Mouse (Mus musculus) embryonic facial prominence, embryonic 15.5 days (tissue): Measurements from ENCODE around the gene Olfr371. TPM values are rescaled to one million over a fixed set of nuclear protein-coding genes. Genes with fewer than 3 reads are reported as not detected.

ENCODE experiments used
- ATAC-seq: fragments of 200-750 bp; cut with Nextera tagmentation; 2 replicates; pipeline ENCODE4 v1.8.0; 2017; ENCODE audit warnings: low read depth, moderate TSS enrichment; ENCODE audit not compliant: insufficient number of reproducible peaks, low FRiP score, low TSS enrichment
- H3K27ac ChIP-seq: fragments of 300-500 bp; sonication (generic); replicated peaks from 2 replicates; pipeline ENCODE4 v1.5.1; 2015; ENCODE audit warnings: mild to moderate bottlenecking, inconsistent platforms
- H3K27me3 ChIP-seq: fragments of 300-500 bp; sonication (generic); 2 replicates; pipeline ENCODE4 v1.6.1; 2015; ENCODE audit warnings: inconsistent platforms
- H3K36me3 ChIP-seq: fragments of 300-500 bp; sonication (generic); 2 replicates; pipeline ENCODE4 v1.6.1; 2015; ENCODE audit warnings: mild to moderate bottlenecking, inconsistent platforms
- H3K4me1 ChIP-seq: fragments of 300-500 bp; sonication (generic); 2 replicates; pipeline ENCODE4 v1.6.1; 2015; ENCODE audit warnings: inconsistent platforms
- H3K4me2 ChIP-seq: fragments of 300-500 bp; sonication (generic); replicated peaks from 2 replicates; pipeline ENCODE4 v1.6.1; 2015; ENCODE audit warnings: mild to moderate bottlenecking, inconsistent platforms
- H3K4me3 ChIP-seq: fragments of 300-500 bp; sonication (generic); replicated peaks from 2 replicates; pipeline ENCODE4 v1.5.1; 2015; ENCODE audit warnings: mild to moderate bottlenecking, inconsistent platforms
- H3K9ac ChIP-seq: fragments of 300-500 bp; sonication (generic); 2 replicates; pipeline ENCODE4 v1.6.1; 2015; ENCODE audit warnings: inconsistent platforms
- H3K9me3 ChIP-seq: fragments of 300-500 bp; sonication (generic); replicated peaks from 2 replicates; pipeline ENCODE4 v1.6.1; 2016; ENCODE audit warnings: inconsistent platforms
- WGBS: fragments of 180-500 bp; shearing (Covaris S2); methylation state at CpG from one replicate; pipeline ENCODE4 v1.1.7; 2015; 5-methylcytosine and 5-hydroxymethylcytosine counted together
- polyA plus RNA-seq: library from polyadenylated mRNA; unstranded; fragments of >200 nt; fragmentation: Nextera tagmentation; extraction: Ambion mirVana; gene quantifications from 2 replicates; pipeline ENCODE4 v1.2.1, GENCODE M21; 2015

Olfr371 gene
- not detected in 2 replicates for polyA plus RNA-seq

- Histone ChIP-seq H3K27me3 (no peaks in the 10 kb centered on the region), H3K36me3 (no peaks in the 10 kb centered on the region), H3K27ac (no peak within 1 kb of the TSS), H3K9me3 (no peaks in the 10 kb centered on the region), H3K4me2 (no peak within 1 kb of the TSS), H3K4me3 (no peak within 1 kb of the TSS), H3K9ac (no peak within 1 kb of the TSS), H3K4me1 (no peaks in the 10 kb centered on the region)
- 27% methylated on average over 1 of the region's 1 CpGs for WGBS
- no peak for ATAC-seq
Measured at GRCm38 (mm10) chr8:85225688-85226087, at the start of gene Olfr371. Gene Olfr371 (plus strand): TSS chr8:85225988.

- ATAC-seq, result no peak
- Histone ChIP-seq H3K27ac (no peak overlapping the region), H3K36me3 (no peaks in the 10 kb centered on the region), H3K27me3 (no peaks in the 10 kb centered on the region), H3K9me3 (peaks cover 4% of the 10 kb centered on the region; the same call in 1 of the 2 replicates), H3K4me3 (no peak overlapping the region), H3K9ac (no peak overlapping the region), H3K4me1 (no peaks in the 10 kb centered on the region), H3K4me2 (no peak overlapping the region)
- 77% methylated on average over 1 of the region's 1 CpGs for WGBS
Measured at GRCm38 (mm10) chr8:85192346-85192745, 33.4 kb upstream of the Olfr371 start.

GRCm38 (mm10) chr8:85220220-85220619, 5.6 kb upstream of the Olfr371 start:
- H3K27ac ChIP-seq, result no peak overlapping the region
- no peak overlapping the region for H3K4me2 ChIP-seq
- no peak for ATAC-seq
- H3K4me3 ChIP-seq, result no peak overlapping the region
- no peaks in the 10 kb centered on the region for H3K9me3 ChIP-seq
- H3K36me3 ChIP-seq, result no peaks in the 10 kb centered on the region
- H3K4me1 ChIP-seq, result no peaks in the 10 kb centered on the region
- 82% methylated on average over 4 of the region's 4 CpGs for WGBS
- no peaks in the 10 kb centered on the region for H3K27me3 ChIP-seq
- H3K9ac ChIP-seq, result no peak overlapping the region

- ATAC-seq, result peak; percentile 67
- H3K4me2 ChIP-seq, result no peak overlapping the region
- H3K27ac ChIP-seq, result no peak overlapping the region
- no peak overlapping the region for H3K9ac ChIP-seq
- no peak overlapping the region for H3K4me3 ChIP-seq
- H3K4me1 ChIP-seq, result no peaks in the 10 kb centered on the region
- H3K9me3 ChIP-seq, result no peaks in the 10 kb centered on the region
- WGBS, result 33% methylated on average over 6 of the region's 6 CpGs
- no peaks in the 10 kb centered on the region for H3K27me3 ChIP-seq
- H3K36me3 ChIP-seq, result no peaks in the 10 kb centered on the region
Measured at GRCm38 (mm10) chr8:85220992-85221391, 4.8 kb upstream of the Olfr371 start.

- WGBS, result 69% methylated on average over 1 of the region's 1 CpGs
- ATAC-seq, result no peak
- Histone ChIP-seq H3K9me3 (no peaks in the 10 kb centered on the region), H3K4me3 (no peak overlapping the region), H3K4me2 (no peak overlapping the region), H3K36me3 (no peaks in the 10 kb centered on the region), H3K9ac (no peak overlapping the region), H3K27ac (no peak overlapping the region), H3K27me3 (no peaks in the 10 kb centered on the region), H3K4me1 (no peaks in the 10 kb centered on the region)
Measured at GRCm38 (mm10) chr8:85227297-85227696, 1.5 kb downstream of the Olfr371 start.

Other genes starting within 250 kb of the Olfr371 start
- 38.0 and 40.5 TPM in 2 replicates for gene Junb, start 247.3 kb upstream of the Olfr371 start, polyA plus RNA-seq
- 27.2 and 30.6 TPM in 2 replicates for gene Hook2, start 235.4 kb upstream of the Olfr371 start, polyA plus RNA-seq
- 0.93 and 2.0 TPM in 2 replicates for gene Best2, start 211.5 kb upstream of the Olfr371 start, polyA plus RNA-seq
- 117 and 119 TPM in 2 replicates for gene Asna1, start 200.7 kb upstream of the Olfr371 start, polyA plus RNA-seq
- 114 and 117 TPM in 2 replicates for gene Trir, start 199.2 kb upstream of the Olfr371 start, polyA plus RNA-seq
- gene Tnpo2, start 189.1 kb upstream of the Olfr371 start, polyA plus RNA-seq, result 31.4 and 32.9 TPM in 2 replicates
- 32.6 and 37.4 TPM in 2 replicates for gene Fbxw9, start 165.9 kb upstream of the Olfr371 start, polyA plus RNA-seq
- 0.65 and 0.88 TPM in 2 replicates for gene Gm5741, start 158.0 kb upstream of the Olfr371 start, polyA plus RNA-seq
- gene Dhps, start 154.2 kb upstream of the Olfr371 start, polyA plus RNA-seq, result 53.0 and 57.9 TPM in 2 replicates
- 123 and 127 TPM in 2 replicates for gene Wdr83os, start 145.2 kb upstream of the Olfr371 start, polyA plus RNA-seq
- 42.0 and 43.7 TPM in 2 replicates for gene Wdr83, start 144.7 kb upstream of the Olfr371 start, polyA plus RNA-seq
- 35.7 and 39.5 TPM in 2 replicates for gene Man2b1, start 142.7 kb upstream of the Olfr371 start, polyA plus RNA-seq
- gene Zfp791, start 102.9 kb upstream of the Olfr371 start, polyA plus RNA-seq, result 3.2 TPM in 2 replicates
- gene Cks1brt, start 74.1 kb upstream of the Olfr371 start, polyA plus RNA-seq, result not detected in 2 replicates
- gene Orc6, start 73.6 kb downstream of the Olfr371 start, polyA plus RNA-seq, result 85.7 and 89.4 TPM in 2 replicates
- 120 and 128 TPM in 2 replicates for gene Vps35, start 73.8 kb downstream of the Olfr371 start, polyA plus RNA-seq
- gene Mylk3, start 160.4 kb downstream of the Olfr371 start, polyA plus RNA-seq, result 4.0 and 4.4 TPM in 2 replicates
- gene 4921524J17Rik, start 206.8 kb downstream of the Olfr371 start, polyA plus RNA-seq, result 47.9 and 50.8 TPM in 2 replicates